Mouse (Mus musculus) embryo, embryonic 11.5 days (tissue): ENCODE results near the gene Haao.

ENCODE experiments used
- DNase-seq: peaks from one replicate; pipeline ENCODE4 v3.0.0-alpha.2; 2012; ENCODE audit warnings: low read depth, low spot score

Haao gene

DNA sequence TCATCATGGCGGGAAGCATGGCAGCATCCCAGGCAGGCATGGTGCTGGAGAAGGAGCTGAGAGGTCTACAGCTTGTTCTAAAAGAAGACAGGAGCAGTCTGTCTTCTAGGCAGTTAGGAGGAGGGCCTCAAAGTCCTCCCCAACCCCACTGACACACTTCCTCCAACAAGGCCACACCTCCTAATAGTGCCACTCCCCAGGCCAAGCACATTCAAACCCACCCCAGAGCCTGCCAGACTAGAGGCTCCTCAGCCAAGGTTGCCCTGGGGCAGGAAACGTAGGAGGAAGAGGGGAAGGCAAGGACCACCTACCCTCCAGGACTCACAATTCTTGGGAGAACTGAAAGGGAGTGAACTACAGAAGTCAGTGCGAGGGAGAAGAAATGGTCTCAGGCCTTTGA is at the start of gene Haao:
Gene Haao, minus strand, starts transcription at position 149 of the 400 bp plus-strand sequence.
- no peak for DNase-seq

DNA sequence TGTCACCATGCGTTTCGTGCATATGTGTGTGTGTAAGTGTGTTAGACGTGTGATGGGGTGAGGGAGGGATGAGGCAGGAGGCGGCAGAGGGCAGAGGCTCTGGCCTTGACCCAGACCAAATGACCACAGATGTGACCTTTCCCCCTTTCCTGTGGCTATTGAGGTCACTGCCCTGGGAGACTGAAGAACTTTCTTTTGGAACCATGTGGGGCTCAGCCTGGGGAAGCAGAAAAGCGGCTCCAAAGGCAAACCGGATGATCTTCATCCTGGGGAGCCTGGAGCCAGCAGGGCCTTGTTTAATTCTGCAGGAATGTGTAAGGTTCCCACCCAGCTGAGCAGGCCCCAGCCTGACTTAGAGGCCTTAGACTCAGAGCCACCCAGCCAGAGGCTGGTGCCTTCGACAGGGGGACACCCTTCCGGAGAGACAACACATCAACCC is 49.6 kb upstream of the Haao start:
- no peak for DNase-seq

DNA sequence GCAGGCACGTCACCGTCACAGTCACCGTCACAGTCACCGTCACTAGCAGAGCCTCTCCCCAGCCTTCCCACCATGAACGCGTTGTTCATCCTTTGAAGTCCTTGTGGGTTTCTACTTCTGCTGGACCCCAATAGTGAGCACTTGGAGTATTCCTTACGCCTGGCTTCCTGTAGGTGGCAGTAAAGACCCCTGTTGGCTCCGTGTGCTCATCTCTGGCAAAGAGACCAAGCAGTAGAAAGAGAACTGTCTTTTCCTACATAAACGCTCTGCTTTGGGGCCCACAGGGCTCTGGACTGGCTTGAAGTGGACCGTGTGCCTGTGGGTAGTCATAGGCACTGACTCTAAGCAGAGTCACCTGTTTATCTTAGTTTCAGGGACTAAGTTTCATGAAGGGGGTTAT is 49.0 kb upstream of the Haao start:
- no peak for DNase-seq

DNA sequence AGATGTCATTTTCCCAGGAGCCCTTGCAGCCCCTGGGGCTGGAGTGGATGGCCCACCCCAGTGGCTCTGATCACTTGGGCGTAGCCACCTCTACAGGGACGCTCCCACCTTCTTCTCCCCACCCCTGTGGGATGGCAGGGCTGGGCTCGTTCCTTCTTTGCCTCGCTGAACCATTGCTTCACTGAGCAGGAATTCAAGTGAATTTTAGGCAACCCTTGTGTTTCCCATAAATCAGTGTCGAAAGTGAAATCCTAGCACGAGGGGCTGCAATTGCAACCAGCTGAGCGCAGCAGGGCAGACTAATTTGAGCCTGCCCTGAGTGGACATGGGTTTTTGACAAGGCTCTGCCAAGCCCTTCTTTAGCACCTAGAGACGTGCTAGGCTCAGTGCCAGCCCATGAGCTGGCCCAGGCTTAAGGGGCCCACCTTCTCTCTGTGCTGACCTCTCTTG is 47.6 kb upstream of the Haao start:
- DNase-seq: no peak

DNA sequence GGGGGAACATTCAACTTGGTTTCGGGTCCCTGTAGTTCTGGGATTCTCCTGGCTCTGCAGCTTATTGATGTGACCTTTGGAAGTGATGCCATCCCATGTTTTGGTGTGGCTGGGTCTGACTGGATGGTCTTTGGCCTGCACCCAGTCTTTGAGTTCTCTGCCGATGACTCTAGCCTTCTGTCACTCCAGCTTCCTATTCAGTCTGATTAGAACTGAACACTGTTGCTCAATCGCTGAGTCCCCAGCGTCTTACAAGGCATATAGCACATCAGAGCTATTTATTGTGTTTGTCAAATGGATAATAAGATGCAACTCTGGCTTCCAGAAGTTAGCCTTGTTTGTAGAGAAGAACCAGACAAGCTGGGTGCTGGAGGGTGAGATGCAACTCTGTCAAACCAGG is 45.4 kb upstream of the Haao start:
- no peak for DNase-seq

DNA sequence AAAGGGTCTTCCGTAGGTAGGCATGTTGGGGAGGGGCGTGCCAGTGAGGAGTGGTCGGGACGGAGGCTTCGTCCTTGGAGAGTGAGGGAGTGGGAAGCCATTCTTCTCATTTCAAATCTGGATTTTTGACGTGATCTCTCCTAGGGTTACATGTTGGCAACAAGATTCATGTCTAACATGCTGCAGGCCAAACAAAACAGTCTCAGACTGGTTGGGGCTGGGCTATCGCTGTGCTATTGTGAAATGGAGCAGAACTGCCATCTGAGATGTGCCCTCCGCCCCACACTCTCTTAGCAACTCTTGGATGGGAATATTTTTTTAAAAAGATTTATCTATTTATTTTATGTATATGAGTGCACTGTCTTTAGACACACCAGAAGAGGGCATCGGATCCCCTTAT is 44.1 kb upstream of the Haao start:
- no peak for DNase-seq

DNA sequence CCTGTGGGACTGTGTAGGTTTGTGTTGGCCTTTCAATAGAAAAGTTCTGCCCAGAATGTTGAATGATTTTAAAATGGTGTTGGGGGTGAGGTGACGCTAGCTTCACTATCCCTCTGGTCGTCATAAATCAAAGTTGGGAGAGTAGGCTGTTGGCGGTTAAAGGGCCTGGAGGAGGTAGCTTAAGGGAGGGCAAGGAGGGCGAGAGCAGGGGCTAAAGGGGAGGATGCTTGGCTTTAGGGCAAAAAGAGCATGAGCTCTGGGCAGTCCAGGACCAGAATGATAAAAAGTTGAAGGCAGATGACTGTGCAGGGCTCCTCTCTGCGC is 42.6 kb upstream of the Haao start:
- DNase-seq: no peak

DNA sequence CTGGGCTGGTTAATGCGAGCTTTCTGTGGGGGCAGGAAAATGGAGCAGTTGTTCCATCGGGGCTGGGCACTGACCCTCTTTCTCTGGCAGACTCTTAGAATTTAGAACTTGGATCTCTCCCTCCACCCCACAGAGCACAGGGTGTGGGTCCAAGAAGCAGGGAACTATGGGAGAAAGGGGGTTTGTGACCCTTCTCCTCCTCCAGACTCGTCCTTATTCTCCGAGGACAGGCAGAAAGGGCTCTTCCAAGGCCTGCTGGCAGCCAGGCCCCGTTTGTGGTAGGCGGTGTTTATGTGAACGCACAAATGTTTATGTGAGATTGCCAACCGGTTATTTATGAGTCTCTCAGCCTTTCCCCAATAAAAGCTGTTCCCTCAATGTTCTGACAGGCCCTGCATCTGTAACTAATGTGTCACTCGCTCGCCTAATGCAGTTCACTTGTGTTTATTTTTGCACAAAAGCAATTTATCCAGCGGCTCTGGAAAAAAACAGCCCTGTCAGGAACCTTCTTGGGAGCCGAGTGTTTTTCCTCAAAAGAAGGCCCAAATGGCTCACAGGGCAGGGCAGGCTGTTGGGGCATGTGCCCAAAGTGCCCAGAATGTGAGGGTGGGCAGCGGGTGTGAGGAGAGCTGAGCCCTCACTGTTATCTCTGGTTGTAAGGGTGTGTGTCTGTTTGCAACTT is 42.1 kb upstream of the Haao start:
- DNase-seq: no peak

DNA sequence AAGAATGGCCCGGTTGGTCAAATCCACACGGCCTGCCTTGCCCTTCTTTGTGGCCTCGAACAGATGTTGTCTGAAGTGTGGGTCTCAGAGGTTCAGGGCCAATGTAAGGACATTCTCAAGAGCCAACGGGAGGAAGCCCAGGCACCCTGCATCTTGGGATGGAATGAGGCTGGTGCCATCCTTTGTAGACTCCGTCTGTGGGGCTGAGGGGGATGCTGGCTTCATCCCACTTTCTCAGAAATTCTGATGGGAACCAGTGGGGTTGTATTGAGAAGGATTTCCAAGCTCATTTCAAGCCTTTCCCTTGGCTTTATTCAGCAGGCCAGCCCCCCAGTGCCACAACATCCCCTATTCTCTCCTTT is 41.5 kb upstream of the Haao start:
- DNase-seq: no peak

DNA sequence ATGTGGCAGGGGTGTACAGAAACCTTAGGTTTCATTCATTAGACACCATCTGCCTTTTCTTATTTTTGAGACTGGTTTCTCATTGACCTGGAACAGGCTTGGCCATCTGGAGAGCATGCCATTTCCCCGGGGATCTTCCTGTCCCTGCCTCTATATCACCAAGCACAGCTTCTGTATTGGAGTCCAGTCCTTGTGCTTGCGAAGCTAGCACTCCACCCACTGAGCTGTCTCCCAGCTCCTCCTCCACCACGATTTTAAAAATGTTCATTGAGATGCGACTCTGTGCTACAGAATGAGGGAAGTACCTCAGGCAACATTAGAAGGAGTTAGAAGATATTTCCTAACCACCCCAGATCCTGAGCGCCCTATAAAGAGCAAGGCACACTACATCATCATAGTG is 39.5 kb upstream of the Haao start:
- no peak for DNase-seq

DNA sequence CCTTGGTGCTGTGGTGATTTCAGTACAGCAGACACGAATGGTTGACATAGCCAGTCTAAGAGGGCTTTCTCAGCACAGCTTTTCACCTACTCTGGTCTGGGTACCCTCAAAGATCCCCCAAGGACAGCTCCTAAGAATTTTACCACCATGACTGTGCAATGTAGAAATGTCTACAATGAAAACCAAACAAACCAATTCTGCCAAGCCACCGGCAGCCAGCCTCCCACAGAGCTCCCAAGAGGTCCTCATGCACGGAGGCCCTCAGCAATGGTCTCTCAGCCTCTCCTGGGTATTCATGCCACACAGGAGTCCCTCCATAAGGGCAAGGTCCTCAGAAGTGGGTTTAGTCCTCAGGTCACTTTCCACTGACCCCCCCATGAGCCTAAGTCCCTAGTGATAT is 38.6 kb upstream of the Haao start:
- no peak for DNase-seq

DNA sequence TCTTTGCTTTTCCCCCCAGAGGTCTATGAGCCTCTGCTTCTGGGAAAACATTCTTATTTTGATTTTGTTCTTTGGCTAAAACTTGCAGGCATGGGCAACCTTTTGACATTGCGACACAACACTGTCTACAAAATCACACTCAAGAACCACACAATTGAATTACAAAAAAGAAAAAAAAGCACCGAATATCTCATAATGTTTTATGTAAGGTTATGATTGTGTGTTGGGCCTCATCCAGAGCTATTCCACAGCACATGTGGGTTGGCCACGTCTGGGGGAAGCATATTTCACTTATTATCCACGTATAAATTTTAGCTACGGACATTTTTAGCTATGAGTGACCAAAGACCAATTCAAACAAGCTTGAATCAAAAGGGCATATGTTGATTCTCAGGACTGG is 38.0 kb upstream of the Haao start:
- DNase-seq: no peak

DNA sequence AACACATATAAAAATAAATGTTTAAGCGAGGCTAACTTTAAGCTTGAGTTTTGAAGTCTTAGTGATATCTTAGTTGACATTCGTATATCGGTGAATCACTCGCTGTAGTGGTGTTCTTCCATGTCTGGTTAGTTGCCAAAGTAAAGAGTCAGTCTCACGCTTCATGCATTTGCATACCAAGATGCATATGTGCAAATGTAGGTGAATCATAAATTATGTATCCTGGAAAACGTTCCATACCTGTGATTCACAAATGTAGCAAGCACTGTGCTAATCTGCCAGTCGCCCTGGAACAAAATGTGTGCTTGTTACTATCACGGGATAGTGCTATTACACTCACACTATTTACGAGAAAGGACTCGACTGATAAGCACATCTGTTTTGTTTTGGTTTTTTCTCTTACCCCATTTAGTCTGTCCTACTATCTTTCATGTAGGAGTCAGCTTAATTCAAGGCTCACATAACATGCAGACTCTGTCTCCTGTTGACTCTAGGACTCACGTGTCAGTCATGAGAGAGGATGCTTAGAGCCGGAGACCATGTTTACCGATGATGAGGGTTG is 37.3 kb upstream of the Haao start:
- no peak for DNase-seq

DNA sequence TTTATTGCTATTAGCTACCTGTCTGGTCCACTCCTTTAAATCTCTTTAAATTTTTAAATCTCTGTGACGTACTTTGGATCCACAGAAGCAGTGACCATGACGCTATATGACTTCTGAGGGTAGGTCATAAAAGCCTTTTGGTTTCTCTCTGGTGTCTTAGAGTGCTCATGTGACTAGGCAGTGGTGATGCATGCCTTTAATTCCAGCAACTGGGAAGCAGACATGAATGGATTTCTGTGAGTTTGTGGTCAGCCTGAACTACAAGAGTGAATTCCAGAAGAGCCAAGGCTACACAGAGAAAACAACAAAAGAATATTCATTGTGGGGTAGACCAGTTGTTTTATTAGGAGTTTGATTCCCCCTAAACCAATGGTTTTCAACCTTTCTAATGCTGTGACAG is 35.0 kb upstream of the Haao start:
- no peak for DNase-seq

DNA sequence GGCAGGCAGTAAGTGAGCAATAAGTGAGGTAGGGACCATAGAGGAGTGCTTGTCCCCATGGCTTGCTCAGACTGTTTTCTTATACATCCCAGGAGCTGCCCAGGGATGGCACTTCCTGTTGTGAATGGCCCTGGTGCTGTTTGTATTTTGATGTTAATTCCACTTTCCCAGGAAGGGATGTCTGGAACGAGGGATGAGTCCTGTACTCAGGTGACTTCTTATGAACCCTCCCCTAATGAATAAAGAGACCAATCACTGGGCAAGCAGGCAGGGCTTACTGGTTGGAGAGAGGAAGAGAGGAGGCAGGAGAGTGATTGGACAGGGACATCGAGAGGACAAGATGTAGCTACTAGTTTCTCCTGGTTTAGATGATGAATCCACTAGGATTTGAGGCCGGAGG is 33.3 kb upstream of the Haao start:
- DNase-seq: no peak

DNA sequence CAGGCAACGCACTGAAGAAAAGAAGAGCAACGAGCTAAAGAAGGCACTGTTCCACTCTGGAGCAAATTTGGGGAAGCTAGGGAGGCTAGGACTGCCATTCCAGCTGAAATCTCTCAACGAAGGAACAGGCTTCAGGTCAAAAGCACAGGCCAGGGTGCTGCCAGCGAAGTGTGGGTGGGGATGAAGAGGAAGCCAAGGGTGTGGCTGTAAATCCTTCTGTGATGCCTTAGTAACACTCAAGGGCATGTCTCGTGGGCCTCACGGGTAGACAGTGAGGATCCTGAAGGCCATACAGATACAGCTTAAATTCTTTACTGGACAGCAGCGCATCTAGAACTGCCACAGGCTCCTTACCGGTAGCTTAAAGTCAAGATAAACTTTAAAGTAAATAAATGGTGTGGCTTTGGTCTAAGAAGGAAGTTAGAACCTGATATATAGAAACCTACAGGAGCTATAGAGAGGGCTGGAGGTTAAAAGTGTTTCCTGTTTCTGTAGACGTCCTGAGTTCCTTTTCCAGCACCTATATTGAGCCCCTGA is 32.5 kb upstream of the Haao start:
- no peak for DNase-seq

DNA sequence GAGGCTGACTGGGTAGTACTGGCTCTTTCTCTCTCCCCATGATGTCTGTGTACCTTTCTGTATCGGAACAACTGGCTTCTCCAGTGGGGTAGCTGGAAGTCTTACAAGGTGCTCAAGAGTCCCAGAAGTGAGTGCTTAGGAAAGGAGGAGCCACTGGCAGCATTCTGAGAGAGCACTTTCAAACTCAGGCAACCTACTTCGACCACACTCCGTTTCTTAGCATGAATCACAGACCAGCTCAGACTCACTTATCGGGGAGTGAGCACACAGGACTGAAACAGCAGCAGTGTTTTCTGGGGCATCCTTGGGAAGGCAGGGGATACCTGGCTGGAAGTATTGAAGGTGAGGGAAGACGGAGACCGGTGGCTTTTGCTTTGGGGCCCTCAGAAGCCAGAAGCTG is 31.9 kb upstream of the Haao start:
- DNase-seq: no peak

DNA sequence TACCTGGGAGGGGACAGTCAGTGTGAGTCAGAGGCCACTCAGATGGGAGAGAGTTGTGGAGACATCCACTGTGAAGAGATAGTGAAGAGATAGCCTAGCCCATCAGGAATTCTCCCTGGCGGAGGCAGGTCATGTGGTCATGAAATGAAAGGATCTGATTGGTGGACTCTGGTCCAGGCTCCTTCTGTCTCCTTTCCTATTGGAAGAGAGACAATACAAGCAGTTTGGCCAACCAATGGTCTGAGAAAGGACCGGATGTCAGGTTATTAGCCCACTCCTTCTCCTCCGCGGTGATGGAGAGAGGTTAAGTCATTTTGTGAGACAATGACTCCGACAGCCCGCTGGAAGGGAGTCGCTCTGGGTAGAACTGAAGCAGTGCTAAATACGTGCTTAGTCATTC is 26.8 kb upstream of the Haao start:
- DNase-seq: no peak

DNA sequence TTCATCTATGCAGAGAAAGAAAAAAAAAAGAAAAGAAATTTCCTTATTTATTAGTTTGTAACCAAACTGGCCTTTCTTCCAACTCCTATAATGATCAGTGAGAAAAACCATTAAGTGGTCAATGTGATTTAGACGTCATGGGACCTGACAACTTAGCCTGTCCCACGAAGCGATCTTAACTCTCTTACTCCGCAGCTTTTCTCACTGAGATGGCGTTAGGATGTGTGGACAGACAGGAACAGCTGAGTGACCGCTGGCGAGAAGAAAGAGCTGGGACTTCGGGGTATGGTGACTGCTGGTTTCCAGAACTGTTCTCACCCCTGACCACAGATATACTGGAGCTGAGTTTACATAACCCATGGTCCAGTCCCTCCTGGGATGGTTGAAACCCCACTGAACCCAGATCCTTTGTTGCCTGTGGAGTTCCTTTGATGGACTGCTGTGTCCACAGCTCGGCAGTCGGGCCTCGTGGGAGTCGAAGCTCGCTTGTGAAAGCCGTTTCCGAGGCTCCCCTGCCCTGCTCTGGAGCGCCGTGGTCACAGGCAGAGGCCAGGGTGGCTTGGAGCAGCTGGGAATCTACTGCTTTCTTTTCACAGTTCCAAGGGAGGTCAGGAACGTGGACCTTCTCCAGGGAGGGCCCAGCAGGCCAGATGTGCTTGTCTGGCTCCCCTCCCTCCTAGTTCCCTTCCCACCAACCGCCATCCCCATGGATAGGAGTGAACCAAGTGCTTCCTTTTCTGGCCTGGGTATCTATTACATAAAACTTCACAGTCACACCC is 25.8 kb upstream of the Haao start:
- DNase-seq: no peak

DNA sequence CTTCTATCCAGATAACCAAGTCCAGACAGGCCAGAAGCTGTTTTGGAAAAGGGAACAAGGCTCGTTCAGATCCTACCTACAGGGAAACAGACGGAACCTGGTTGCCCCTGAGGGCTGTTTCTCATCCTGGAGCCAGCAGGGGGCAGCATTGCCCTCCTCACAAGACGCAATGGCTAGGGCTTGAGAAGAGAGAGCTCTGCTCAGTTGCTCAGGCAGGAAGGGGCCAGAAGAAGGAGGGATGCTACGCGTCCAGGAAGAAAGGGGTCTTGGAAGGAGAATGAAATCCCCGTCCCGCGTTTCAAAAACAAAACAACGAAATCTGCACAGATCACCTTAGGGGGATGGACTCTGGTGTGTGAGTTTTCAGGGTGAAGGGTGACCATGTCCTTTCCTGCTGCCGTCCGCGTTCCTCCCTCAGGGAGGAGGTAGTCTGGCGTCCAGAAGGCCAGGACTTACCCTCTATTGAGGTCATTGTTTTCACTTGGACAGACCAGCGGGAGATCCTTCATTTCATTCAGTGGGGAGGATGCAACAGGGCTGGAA is 25.1 kb upstream of the Haao start:
- DNase-seq: peak; percentile 88

DNA sequence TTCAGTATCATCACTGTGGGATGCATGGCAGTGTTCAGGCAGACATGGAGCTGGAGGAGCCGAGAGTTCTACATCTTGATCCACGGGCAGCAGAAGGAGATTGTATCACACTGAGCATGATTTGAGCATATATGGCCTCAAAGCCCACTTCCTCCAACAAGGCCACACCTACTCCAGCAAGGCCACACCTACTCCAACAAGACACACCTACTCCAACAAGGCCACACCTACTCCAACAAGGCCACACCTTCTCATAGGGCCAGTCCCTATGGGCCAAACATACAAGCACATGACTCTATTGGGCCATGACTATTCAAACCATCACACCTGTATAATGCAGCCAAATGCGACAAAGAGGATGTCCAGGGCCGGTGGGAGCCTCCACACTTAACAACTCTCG is 23.6 kb upstream of the Haao start:
- DNase-seq: no peak

DNA sequence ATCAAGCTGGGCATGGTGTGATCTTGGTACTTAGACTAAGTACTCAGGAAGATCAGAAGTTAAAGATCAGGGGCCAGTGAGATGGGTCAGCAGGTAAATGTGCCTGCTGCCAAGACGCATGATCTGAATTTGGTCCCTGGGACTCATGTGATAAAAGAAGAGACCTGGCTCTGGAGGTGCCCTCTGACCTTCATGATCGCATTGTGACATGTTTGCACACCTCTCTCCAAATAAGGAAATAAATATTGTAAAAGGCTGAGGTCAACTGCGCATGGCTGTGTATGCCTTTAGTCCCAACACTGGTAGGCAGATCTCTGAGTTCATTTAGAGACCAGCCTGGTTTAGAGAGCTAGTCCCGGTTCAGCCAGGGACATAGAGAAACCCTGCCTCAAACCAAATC is 22.6 kb upstream of the Haao start:
- DNase-seq: no peak

DNA sequence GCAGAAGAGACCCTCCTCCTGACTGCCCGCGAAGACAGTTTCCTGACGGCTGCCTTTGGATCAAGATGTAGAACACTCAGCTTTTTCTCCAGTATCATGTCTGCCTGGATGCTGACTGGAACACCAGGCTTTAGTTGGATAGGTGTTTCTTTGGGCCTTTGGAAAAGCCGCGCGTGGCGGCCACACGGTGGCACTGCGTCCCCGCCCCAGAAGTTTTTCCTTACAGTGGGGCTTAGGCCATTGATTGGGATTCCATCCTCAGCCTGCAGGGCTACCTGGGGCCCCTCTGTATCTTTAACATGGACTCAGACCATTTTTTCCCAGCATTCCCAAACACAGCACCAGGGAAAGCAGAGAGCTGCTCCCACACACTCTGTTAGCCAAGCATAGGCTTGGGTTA is 18.8 kb upstream of the Haao start:
- no peak for DNase-seq
